Mouse (Mus musculus) lung, postnatal 0 days (tissue): Measurements from ENCODE around the gene Zfp111. TPM values are rescaled to one million over a fixed set of nuclear protein-coding genes. Genes with fewer than 3 reads are reported as not detected.

Experiments
- ATAC-seq: fragments of 200-750 bp; cut with Nextera tagmentation; 2 replicates; pipeline ENCODE4 v1.8.0; 2017; ENCODE audit warnings: moderate library complexity
- DNase-seq: peaks from one replicate; pipeline ENCODE4 v3.0.0-alpha.2; 2016; ENCODE audit warnings: low spot score
- H3K27ac ChIP-seq: fragments of 300-500 bp; sonication (generic); 2 replicates; pipeline ENCODE4 v1.5.1; 2014; ENCODE audit warnings: antibody characterized with exemption, mild to moderate bottlenecking, low read length, mixed read lengths
- H3K27me3 ChIP-seq: fragments of 300-500 bp; sonication (generic); replicated peaks from 2 replicates; pipeline ENCODE4 v1.6.1; 2014; ENCODE audit warnings: low read length, mixed read lengths; ENCODE audit not compliant: insufficient read depth
- H3K36me3 ChIP-seq: fragments of 300-500 bp; sonication (generic); 2 replicates; pipeline ENCODE4 v1.6.1; 2014; ENCODE audit warnings: low read length, mixed read lengths; ENCODE audit not compliant: insufficient read depth
- H3K4me1 ChIP-seq: fragments of 300-500 bp; sonication (generic); 2 replicates; pipeline ENCODE4 v1.6.1; 2014; ENCODE audit warnings: antibody characterized with exemption, low read depth, low read length, mixed read lengths; ENCODE audit not compliant: insufficient read depth
- H3K4me2 ChIP-seq: fragments of 300-500 bp; sonication (generic); replicated peaks from 2 replicates; pipeline ENCODE4 v1.6.1; 2014; ENCODE audit warnings: low read depth, mild to moderate bottlenecking, low read length, moderate library complexity, mixed read lengths
- H3K4me3 ChIP-seq: fragments of 300-500 bp; sonication (generic); 2 replicates; pipeline ENCODE4 v1.5.1; 2014; ENCODE audit warnings: low read depth, low read length
- H3K9ac ChIP-seq: fragments of 300-500 bp; sonication (generic); replicated peaks from 2 replicates; pipeline ENCODE4 v1.6.1; 2014; ENCODE audit warnings: low read depth, mild to moderate bottlenecking
- H3K9me3 ChIP-seq: fragments of 300-500 bp; sonication (generic); 2 replicates; pipeline ENCODE4 v1.6.1; 2016; ENCODE audit warnings: low read length, mixed read lengths
- CTCF ChIP-seq: IDR thresholded peaks from 2 replicates; pipeline ENCODE4 v1.5.1; 2016; ENCODE audit warnings: antibody characterized with exemption, mild to moderate bottlenecking
- EP300 ChIP-seq: IDR thresholded peaks from 2 replicates; pipeline ENCODE4 v1.6.1; 2016; ENCODE audit warnings: antibody characterized with exemption, mild to moderate bottlenecking, control low read depth
- WGBS: fragments of 180-500 bp; shearing (Covaris S2); extraction: QIAGEN DNeasy Blood & Tissue Kit; methylation state at CpG from one replicate; pipeline ENCODE4 v1.1.7; 2014; 5-methylcytosine and 5-hydroxymethylcytosine counted together
- polyA plus RNA-seq: library from polyadenylated mRNA; unstranded; fragments of >200 nt; fragmentation: Nextera tagmentation; extraction: Ambion mirVana; gene quantifications from 2 replicates; pipeline ENCODE4 v1.2.1, GENCODE M21; 2015

Zfp111 gene
- polyA plus RNA-seq, 1 experiment from 2014 or later, result 3.7 TPM

DNA sequence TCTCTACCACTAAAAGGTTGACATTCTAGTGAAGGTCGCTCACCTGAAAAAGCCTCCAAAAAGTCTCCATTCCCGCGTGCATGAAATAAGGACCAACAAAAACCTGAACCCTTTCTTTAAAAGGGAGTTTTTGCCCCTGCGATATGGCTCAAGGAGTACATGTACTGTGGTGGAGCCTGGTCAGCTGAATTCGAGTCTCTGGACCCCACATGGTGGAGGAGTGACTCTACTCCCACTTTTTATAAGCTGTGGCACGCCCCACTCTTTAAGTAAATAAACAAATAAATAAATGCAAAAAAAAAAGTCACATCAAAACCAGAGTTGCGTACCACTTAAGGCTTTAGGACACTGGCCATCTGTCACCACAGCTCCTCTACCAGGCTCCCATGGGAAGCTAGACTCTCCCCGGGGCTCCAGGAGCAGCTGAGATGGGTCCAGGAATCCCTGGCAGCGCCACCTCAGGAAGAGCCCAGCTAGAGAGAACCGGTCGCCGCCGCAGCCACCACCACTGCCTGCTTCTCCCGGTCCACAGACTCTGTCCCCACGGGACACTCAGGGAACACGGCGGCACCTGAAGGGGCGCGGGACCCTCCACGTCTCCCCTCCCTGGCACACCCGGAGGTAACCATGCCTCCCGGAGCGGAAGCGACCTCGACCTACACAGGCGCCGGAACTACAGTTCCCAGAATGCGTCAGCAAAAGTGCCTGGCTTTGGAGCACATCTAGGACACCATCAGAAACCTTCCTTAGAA, 26.0 kb upstream of the Zfp111 start, which contains the start of gene Zfp109:
TSS of gene Zfp109 (minus strand) at position 521 of the 752 bp plus-strand sequence.
- Histone ChIP-seq H3K4me1 (no peaks in the 10 kb centered on the region), H3K27me3 (no peaks in the 10 kb centered on the region), H3K9ac (0 out of 2 replicates have a peak within 1 kb of the TSS, but pooled peaks have one; percentile 6), H3K4me3 (peak within 1 kb of the TSS; percentile 57), H3K36me3 (no peaks in the 10 kb centered on the region), H3K27ac (no peak within 1 kb of the TSS), H3K4me2 (peak within 1 kb of the TSS; percentile 58), H3K9me3 (no peaks in the 10 kb centered on the region)
- TF ChIP-seq CTCF, result peak; percentile 8; the same call in 1 of the 2 replicates
- no peak for TF ChIP-seq EP300
- ATAC-seq (peak; percentile 86), DNase-seq (peak; percentile 60)
- WGBS, result 3% methylated on average over 27 of the region's 28 CpGs

DNA sequence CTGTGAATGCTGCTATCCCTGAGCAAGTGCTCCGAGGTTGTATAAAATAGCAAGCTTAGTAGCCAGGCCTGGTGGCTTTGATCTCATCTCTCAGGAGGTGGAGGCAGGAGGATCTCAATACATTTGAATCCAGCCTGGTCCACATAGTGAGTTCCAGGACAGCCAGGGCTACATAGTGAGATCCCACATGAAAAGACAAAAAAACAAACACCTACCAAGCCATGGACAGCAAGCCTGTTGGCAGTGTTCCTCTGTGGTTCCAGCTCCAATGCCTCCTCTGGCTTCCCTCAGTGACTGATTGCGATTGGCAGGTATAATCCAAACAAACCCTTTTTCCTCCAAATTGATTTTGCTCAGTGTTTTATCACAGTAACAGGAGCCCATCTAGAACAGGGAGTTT, 947 bp downstream of the Zfp111 start:
- TF ChIP-seq EP300 (no peak), CTCF (no peak)
- no peaks in the 10 kb centered on the region for H3K36me3 ChIP-seq
- no peak overlapping the region for H3K9ac ChIP-seq
- ATAC-seq, result no peak
- H3K4me3 ChIP-seq, result no peak overlapping the region
- WGBS, result 65% methylated on average over 2 of the region's 2 CpGs
- H3K4me1 ChIP-seq, result no peaks in the 10 kb centered on the region
- no peaks in the 10 kb centered on the region for H3K9me3 ChIP-seq
- H3K27me3 ChIP-seq, result no peaks in the 10 kb centered on the region
- no peak overlapping the region for H3K27ac ChIP-seq
- H3K4me2 ChIP-seq, result no peak overlapping the region
- no peak for DNase-seq

DNA sequence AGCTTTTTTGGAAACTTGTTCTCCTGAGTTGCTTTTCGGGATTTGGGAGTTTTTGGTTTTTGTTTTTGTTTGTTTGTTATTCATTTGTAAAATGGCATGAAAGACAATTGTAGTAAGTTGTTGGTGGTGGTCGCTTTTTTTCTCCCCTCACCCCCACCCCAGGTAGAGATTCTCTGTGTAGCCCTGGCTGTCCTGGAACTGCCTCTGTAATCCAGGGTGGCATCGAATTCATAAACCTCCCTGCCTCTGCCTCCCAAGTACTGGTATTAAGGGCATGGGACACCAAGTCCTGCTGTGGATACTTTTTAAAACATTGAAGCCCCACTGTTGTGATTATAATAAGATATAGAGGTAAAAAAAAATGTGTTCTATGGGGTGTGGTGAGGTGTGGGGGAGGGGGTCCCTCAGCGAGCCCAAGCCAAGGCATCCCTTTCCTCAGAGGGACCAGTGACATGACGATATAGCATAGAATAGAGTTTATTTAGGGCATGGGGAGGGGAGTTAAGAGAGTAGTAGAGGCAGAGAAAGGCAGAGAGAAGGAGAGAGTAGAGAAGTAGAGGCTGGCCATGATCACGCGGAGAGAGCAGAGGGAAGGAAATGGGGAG, 2.9 kb downstream of the Zfp111 start:
- Histone ChIP-seq H3K9me3 (no peaks in the 10 kb centered on the region), H3K36me3 (no peaks in the 10 kb centered on the region), H3K27me3 (no peaks in the 10 kb centered on the region), H3K4me2 (peak overlapping the region; percentile 71; the same call in 1 of the 2 replicates), H3K4me3 (peak overlapping the region; percentile 65), H3K27ac (no peak overlapping the region), H3K9ac (peak overlapping the region; percentile 78), H3K4me1 (no peaks in the 10 kb centered on the region)
- ATAC-seq, result no peak
- no peak for DNase-seq
- 59% methylated on average over 7 of the region's 7 CpGs for WGBS
- TF ChIP-seq CTCF, result no peak
- no peak for TF ChIP-seq EP300

DNA sequence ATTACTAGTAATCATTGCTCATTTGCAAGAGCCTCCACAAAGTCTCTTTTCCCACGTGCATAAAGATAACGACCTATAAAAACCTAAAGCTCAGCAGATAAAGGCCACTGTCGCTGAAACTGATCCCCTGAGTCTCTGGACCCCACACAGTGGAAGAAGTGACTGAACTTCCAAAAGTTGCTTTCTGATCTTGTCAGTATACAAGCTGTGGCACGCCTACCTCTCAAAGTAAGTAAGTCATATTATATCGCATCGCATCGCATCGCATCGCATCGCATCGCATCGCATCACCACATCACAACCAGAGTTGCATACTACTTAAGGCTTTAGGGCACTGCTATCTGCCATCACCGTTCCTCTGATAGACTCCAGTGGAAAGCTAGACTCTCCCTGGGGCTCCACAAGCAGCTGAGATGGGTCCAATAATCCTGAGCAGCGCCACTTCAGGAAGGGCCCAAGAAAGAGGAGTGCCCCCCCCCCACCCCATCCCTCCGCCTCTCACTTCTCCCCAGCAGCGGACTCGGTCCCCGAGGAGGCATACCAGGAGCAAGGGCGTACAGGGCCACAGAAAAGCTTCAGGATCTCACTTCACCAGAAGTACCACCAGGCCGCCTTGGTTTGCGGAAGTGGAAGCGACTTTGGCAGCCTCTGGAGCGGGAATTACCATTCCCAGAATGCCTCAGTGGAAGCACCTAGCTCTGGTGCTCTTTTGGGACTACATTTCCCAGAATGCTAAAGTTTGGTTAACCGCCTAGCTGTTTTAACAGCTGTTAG, 3.6 kb downstream of the Zfp111 start:
- peak overlapping the region; percentile 78 for H3K9ac ChIP-seq

DNA sequence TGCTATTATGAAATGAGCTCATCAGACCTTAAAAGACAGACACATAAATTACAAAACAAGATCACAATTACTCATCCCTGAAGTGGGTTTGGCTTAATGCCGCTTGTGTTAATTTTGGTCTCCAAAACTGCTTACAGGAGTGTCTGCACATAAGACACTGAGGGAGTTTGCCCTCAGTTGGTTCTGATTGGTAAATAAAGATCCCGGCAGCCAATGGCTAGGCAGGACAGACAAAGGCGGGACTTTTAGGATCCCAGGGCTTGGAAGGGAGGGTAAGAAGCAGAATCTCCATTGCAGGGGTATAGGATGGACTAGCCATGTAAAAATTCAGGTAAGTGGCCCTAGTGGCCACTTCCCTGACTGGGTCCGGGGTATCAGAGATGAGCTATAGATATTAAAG, 14.3 kb downstream of the Zfp111 start:
- Histone ChIP-seq H3K4me3 (no peak overlapping the region), H3K27ac (no peak overlapping the region), H3K9me3 (no peaks in the 10 kb centered on the region), H3K27me3 (no peaks in the 10 kb centered on the region), H3K4me1 (no peaks in the 10 kb centered on the region), H3K36me3 (peaks cover 24% of the 10 kb centered on the region), H3K9ac (no peak overlapping the region), H3K4me2 (no peak overlapping the region)
- ATAC-seq (no peak), DNase-seq (no peak)
- TF ChIP-seq EP300, result no peak
- TF ChIP-seq CTCF, result no peak
- WGBS, result over 99% methylated on average over 4 of the region's 4 CpGs

More for the DNA sequence above, 3.6 kb downstream of the Zfp111 start:
- Histone ChIP-seq H3K4me1 (no peaks in the 10 kb centered on the region), H3K9me3 (no peaks in the 10 kb centered on the region), H3K4me3 (peak overlapping the region; percentile 65), H3K36me3 (no peaks in the 10 kb centered on the region), H3K4me2 (peak overlapping the region; percentile 71), H3K27me3 (no peaks in the 10 kb centered on the region), H3K27ac (peak overlapping the region; percentile 44)
- 13% methylated on average over 24 of the region's 24 CpGs for WGBS
- ATAC-seq, result peak; percentile 96
- no peak for TF ChIP-seq EP300
- TF ChIP-seq CTCF, result no peak
- DNase-seq, result peak; percentile 93

DNA sequence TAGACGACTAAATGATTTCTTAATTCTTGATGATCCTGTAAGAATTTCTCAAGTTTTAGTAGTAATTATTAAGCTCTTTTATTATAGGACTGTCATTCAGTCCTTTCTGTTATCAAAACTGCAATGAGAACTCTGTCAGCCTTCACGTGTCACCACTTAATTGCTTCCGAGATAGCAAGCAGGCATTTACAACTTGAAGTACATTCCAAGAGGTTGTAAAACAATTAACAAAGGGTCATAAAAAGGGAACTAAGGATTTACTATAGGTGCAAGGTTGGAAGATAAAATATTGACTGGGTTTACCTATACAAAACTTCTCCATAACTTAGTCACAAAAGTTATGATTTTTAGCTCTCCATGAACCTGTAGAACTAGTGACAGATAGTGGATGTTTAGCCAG, 18.1 kb downstream of the Zfp111 start:
- no peak for TF ChIP-seq CTCF
- no peak for TF ChIP-seq EP300
- Histone ChIP-seq H3K4me3 (no peak overlapping the region), H3K27me3 (no peaks in the 10 kb centered on the region), H3K4me1 (no peaks in the 10 kb centered on the region), H3K9me3 (no peaks in the 10 kb centered on the region), H3K36me3 (peaks cover 4% of the 10 kb centered on the region; the same call in 1 of the 2 replicates), H3K9ac (no peak overlapping the region), H3K27ac (no peak overlapping the region), H3K4me2 (no peak overlapping the region)
- WGBS, result 75% methylated on average over 3 of the region's 3 CpGs
- DNase-seq (no peak), ATAC-seq (no peak)
